Mouse (Mus musculus) liver, embryonic 16.5 days (tissue): Measurements from ENCODE around the gene Slc6a17. TPM values are rescaled to one million over a fixed set of nuclear protein-coding genes. Genes with fewer than 3 reads are reported as not detected.

ENCODE experiments used
- ATAC-seq: fragments of 200-750 bp; cut with Nextera tagmentation; 2 replicates; pipeline ENCODE4 v1.8.0; 2017; ENCODE audit warnings: low read depth, mild to moderate bottlenecking, moderate number of reproducible peaks, moderate library complexity
- H3K27ac ChIP-seq: fragments of 300-500 bp; sonication (generic); 2 replicates; pipeline ENCODE4 v1.5.1; 2014; ENCODE audit warnings: mild to moderate bottlenecking, low read length
- H3K27me3 ChIP-seq: fragments of 300-500 bp; sonication (generic); 2 replicates; pipeline ENCODE4 v1.6.1; 2014; ENCODE audit warnings: low read depth, low read length, mixed read lengths; ENCODE audit not compliant: control insufficient read depth, insufficient read depth
- H3K36me3 ChIP-seq: fragments of 300-500 bp; sonication (generic); 2 replicates; pipeline ENCODE4 v1.6.1; 2014; ENCODE audit warnings: mild to moderate bottlenecking; ENCODE audit not compliant: control insufficient read depth, insufficient read depth
- H3K4me1 ChIP-seq: fragments of 300-500 bp; sonication (generic); 2 replicates; pipeline ENCODE4 v1.6.1; 2014; ENCODE audit warnings: low read depth, low read length, mixed read lengths; ENCODE audit not compliant: control insufficient read depth
- H3K4me2 ChIP-seq: fragments of 300-500 bp; sonication (generic); 2 replicates; pipeline ENCODE4 v1.6.1; 2014; ENCODE audit warnings: low read depth, low read length, mixed read lengths
- H3K4me3 ChIP-seq: fragments of 300-500 bp; sonication (generic); 2 replicates; pipeline ENCODE4 v1.5.1; 2014; ENCODE audit warnings: low read depth, mild to moderate bottlenecking, low read length
- H3K9ac ChIP-seq: fragments of 300-500 bp; sonication (generic); 2 replicates; pipeline ENCODE4 v1.6.1; 2014; ENCODE audit warnings: low read depth, low read length
- H3K9me3 ChIP-seq: fragments of 300-500 bp; sonication (generic); replicated peaks from 2 replicates; pipeline ENCODE4 v1.6.1; 2016; ENCODE audit warnings: low read length; ENCODE audit not compliant: control insufficient read depth
- WGBS: fragments of 180-500 bp; shearing (Covaris S2); extraction: QIAGEN DNeasy Blood & Tissue Kit; methylation state at CpG from one replicate; pipeline ENCODE4 v1.1.7; 2014; ENCODE audit not compliant: insufficient replicate concordance; 5-methylcytosine and 5-hydroxymethylcytosine counted together
- polyA plus RNA-seq: library from polyadenylated mRNA; unstranded; fragments of >200 nt; fragmentation: Nextera tagmentation; extraction: Ambion mirVana; gene quantifications from 2 replicates; pipeline ENCODE4 v1.2.1, GENCODE M21; 2015

Gene Slc6a17
- polyA plus RNA-seq, 1 experiment from 2014 or later, result 0.08 TPM

DNA sequence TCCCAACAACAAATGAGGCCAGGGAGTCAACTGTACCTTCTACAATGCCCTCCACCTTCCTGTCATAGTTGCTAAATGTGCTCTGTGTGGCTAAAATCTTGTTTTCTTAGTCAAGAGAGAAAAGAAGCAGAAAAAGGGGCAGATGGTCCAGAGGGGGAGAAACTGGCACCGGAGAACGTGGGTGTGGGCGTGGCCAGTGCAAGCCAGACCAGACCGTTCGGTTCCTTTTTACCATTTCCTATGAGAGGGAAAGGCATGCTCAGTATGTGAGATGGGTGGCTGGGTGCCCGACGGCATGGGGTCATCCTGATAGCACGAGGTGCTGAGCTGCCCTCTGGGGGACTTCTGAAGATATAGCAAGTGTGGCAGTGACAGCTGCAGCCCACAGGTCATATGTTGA, 9.1 kb downstream of the Slc6a17 start:
- Histone ChIP-seq H3K9me3 (no peaks in the 10 kb centered on the region), H3K4me3 (no peak overlapping the region), H3K27ac (no peak overlapping the region), H3K9ac (no peak overlapping the region), H3K4me1 (no peaks in the 10 kb centered on the region), H3K36me3 (no peaks in the 10 kb centered on the region), H3K27me3 (no peaks in the 10 kb centered on the region), H3K4me2 (no peak overlapping the region)
- no peak for ATAC-seq
- WGBS, result 49% methylated on average over 8 of the region's 8 CpGs

DNA sequence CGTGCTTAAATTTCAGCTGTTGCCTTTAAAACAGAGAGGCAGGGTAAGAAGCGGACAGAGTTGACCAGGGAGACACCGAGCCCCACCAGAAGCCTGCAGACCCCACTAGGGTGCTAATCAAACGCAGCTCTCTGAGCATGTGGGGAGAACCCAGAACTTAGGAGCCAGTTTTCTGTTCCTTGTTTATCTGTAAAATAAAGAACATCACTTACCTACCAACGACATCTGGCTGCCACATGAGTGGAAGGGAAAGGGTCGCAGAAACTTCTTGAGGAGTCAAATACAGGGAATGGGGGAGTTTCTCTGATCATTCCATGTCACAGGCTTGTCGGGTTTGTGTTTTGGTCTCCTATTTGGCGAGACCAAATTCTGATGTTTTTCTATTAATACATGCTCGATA, 9.9 kb downstream of the Slc6a17 start:
- no peaks in the 10 kb centered on the region for H3K36me3 ChIP-seq
- ATAC-seq, result no peak
- H3K27me3 ChIP-seq, result no peaks in the 10 kb centered on the region
- WGBS, result 61% methylated on average over 9 of the region's 9 CpGs
- no peaks in the 10 kb centered on the region for H3K9me3 ChIP-seq
- no peak overlapping the region for H3K27ac ChIP-seq
- no peak overlapping the region for H3K9ac ChIP-seq
- no peaks in the 10 kb centered on the region for H3K4me1 ChIP-seq
- no peak overlapping the region for H3K4me3 ChIP-seq
- H3K4me2 ChIP-seq, result no peak overlapping the region

DNA sequence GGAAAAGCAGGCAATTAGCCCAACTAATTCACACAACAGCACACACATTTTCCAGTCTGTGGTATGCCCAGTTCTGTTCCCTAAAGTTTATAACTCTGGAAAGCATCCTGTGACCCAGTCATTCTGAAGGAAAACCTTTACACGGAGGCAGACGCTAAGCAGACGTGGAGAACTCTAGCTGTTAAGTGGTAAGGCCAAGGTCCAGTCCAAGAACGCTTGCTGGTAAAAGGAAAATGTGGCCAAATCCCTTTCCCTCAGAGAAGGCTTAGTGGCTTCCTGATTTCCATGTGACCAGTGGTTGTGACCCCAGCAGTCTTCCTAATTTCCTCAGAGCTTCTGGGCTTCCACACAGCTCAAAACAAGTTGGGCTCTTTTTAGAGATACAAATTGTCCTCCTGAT, 11.3 kb downstream of the Slc6a17 start:
- Histone ChIP-seq H3K36me3 (no peaks in the 10 kb centered on the region), H3K4me1 (no peaks in the 10 kb centered on the region), H3K27ac (no peak overlapping the region), H3K4me3 (no peak overlapping the region), H3K9me3 (no peaks in the 10 kb centered on the region), H3K9ac (no peak overlapping the region), H3K27me3 (no peaks in the 10 kb centered on the region), H3K4me2 (no peak overlapping the region)
- 59% methylated on average over 4 of the region's 4 CpGs for WGBS
- no peak for ATAC-seq

DNA sequence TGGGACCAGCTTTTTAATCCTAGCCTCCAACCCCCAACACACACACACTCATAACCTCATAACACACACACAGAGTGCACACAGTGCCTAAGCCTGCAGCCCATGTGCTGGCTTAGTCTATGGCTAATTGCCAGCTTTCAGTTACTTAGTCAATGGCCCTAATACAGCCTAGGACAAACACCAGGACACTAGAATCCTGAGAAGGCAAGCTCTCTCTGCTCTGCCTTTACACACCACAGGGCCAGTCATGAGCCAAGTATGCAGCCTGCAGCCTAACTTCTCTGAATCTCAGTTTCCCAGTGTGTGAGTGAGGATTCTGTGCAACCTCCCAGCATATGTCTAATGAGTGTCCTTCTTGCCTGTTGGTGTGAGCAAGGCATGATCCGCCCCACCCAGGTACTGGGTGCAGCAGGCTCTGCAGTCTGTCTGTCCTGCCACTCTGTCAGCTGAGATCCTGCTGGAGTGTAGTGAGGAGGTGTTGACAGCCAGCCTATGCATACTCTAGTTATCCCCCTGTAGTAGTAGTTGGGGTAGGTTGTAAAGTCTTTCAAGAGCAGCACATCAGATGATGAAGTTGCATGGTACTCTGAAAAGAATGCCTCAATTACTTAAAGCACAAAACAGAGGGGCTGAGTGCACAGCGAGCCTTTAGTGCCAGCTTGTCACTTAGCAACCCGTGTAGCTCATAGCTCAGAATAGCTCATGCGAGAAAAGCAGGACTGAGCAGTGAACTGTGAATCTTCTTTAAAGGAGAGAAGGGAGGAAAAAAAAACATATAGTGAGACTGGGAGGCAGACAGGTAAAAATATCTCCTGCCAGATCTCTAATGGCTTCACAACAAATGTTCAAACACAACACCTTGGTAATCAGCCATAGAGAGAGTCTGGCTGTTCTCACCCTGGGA, 12.1 kb downstream of the Slc6a17 start:
- H3K9me3 ChIP-seq, result no peaks in the 10 kb centered on the region
- H3K4me1 ChIP-seq, result no peaks in the 10 kb centered on the region
- no peak overlapping the region for H3K4me3 ChIP-seq
- H3K4me2 ChIP-seq, result no peak overlapping the region
- no peaks in the 10 kb centered on the region for H3K36me3 ChIP-seq
- H3K27ac ChIP-seq, result no peak overlapping the region
- ATAC-seq, result no peak
- no peaks in the 10 kb centered on the region for H3K27me3 ChIP-seq
- 61% methylated on average over 4 of the region's 4 CpGs for WGBS
- no peak overlapping the region for H3K9ac ChIP-seq

DNA sequence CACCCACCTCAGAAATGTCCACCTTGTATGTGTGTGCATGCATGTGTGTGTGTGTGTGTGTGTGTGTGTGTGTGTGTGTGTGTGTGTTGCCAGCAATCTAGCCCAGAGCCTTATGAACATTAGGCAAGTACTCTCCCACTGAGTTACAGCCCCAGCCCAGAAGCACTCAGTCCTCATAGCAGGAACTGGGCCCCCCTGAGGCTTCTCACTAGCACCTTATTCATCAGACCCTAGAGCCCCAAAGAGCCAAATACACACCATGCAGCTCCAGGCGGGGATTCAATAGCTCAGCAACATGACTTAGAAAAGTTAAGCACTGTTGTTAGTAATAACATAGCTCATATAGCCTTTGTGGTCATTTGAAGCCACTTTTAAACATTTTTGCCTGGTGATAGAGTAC, 13.3 kb downstream of the Slc6a17 start:
- no peak overlapping the region for H3K4me3 ChIP-seq
- 40% methylated on average over 1 of the region's 1 CpGs for WGBS
- no peaks in the 10 kb centered on the region for H3K4me1 ChIP-seq
- ATAC-seq, result no peak
- H3K4me2 ChIP-seq, result no peak overlapping the region
- H3K27ac ChIP-seq, result no peak overlapping the region
- H3K9me3 ChIP-seq, result no peaks in the 10 kb centered on the region
- H3K9ac ChIP-seq, result no peak overlapping the region
- H3K36me3 ChIP-seq, result no peaks in the 10 kb centered on the region
- H3K27me3 ChIP-seq, result no peaks in the 10 kb centered on the region

DNA sequence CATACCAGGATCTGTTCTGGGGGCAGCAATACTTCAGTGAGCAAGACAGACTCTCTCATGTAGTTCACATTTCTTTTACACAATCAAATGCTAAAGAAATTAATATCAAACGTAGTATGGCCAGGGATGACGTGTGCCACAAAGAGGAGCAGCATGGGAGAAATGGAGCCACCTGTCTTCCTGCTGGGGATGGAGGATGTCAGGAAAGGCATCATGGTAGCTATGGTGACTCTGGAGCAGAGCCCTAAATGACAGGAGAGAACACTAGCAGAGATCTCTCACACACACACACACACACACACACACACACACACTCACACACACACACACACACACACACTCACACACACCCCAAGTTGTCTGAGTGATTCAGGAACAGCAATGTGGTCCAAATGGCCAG, 14.1 kb downstream of the Slc6a17 start:
- no peaks in the 10 kb centered on the region for H3K9me3 ChIP-seq
- no peak for ATAC-seq
- H3K9ac ChIP-seq, result no peak overlapping the region
- H3K27me3 ChIP-seq, result no peaks in the 10 kb centered on the region
- 51% methylated on average over 2 of the region's 2 CpGs for WGBS
- no peaks in the 10 kb centered on the region for H3K4me1 ChIP-seq
- H3K27ac ChIP-seq, result no peak overlapping the region
- no peaks in the 10 kb centered on the region for H3K36me3 ChIP-seq
- no peak overlapping the region for H3K4me3 ChIP-seq
- H3K4me2 ChIP-seq, result no peak overlapping the region

DNA sequence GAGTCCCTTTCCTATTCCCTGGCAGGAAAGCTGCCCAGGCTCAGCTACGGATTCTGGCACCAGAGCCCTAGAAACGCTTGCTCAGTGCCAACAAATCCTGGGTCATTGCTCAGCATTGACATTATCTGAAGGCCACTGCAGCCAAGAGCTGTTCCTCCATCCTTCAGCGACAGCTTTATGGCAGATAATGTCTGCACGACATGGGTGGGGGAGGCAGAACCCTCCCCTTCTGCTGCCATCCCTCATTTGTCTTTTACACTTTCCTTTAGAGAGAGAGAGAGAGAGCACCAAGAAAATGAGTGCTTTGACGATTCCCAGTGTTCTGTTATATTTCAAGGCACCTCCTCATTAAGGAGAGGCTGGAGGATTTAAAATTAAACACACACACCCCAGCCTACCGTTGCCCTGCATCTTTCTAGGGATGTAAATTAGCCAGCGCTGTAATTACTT, 16.1 kb downstream of the Slc6a17 start:
- Histone ChIP-seq H3K4me2 (no peak overlapping the region), H3K4me3 (no peak overlapping the region), H3K36me3 (no peaks in the 10 kb centered on the region), H3K4me1 (no peaks in the 10 kb centered on the region), H3K9me3 (no peaks in the 10 kb centered on the region), H3K27ac (no peak overlapping the region), H3K27me3 (no peaks in the 10 kb centered on the region), H3K9ac (no peak overlapping the region)
- 40% methylated on average over 7 of the region's 7 CpGs for WGBS
- no peak for ATAC-seq

DNA sequence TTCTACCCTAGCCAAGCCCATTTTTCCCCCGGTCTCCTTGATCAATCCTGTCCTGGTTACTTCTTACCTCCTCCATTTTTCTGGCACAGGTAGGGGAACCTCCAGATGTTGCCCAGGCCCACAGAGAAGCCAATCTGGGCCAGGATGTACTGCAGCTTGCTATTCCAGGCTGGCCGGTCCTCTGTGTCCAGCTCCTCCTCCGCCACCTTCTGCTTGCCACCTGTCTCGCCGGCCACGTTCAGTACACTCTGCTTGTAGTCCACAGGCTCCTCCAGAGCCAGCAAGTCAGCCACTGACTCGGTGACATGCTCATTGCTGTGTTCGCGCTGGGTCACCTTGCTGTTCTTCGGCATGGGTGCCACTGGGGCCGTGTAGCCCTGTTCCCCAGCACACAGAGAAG, 17.5 kb downstream of the Slc6a17 start:
- H3K9ac ChIP-seq, result no peak overlapping the region
- 75% methylated on average over 11 of the region's 11 CpGs for WGBS
- no peak overlapping the region for H3K27ac ChIP-seq
- H3K36me3 ChIP-seq, result no peaks in the 10 kb centered on the region
- no peaks in the 10 kb centered on the region for H3K27me3 ChIP-seq
- no peak for ATAC-seq
- H3K4me1 ChIP-seq, result no peaks in the 10 kb centered on the region
- H3K9me3 ChIP-seq, result no peaks in the 10 kb centered on the region
- H3K4me2 ChIP-seq, result no peak overlapping the region
- H3K4me3 ChIP-seq, result no peak overlapping the region

DNA sequence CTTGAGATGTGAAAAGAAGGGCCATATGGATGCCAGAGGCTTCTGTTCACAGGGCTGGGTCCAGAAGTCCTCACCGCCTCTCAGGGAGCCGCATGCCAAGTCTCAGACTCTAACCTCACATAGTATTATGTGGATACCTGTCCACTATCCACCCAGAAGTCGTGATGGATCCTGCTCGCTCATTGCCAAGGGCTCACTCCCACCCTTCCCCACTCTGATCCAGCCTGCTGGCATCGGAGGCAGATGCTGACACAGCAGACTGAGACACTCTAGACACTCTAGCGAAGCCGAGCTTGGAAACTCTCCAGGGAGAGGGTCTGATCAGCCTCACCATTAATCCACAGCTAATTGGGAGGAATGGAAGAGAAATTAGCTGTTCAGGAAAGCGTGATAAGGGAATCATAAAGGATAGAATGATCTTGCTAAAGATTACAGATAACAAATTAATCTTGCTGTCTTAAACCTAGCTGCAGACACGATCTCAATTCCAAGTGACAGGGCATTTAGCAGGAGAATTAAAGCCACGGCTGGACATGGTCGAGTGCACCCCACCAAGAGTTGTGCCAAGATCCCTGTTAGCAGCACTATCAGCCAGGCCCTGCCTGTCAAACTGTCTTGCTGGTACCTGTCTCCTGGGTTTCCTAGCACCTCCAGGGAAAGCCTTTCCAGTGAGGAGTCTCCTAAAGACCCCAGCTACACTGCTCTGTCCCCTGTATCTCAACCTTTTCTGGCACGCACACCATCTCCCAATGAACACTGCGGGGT, 21.6 kb downstream of the Slc6a17 start:
- ATAC-seq, result no peak
- 62% methylated on average over 13 of the region's 13 CpGs for WGBS
- Histone ChIP-seq H3K4me1 (no peaks in the 10 kb centered on the region), H3K9ac (no peak overlapping the region), H3K9me3 (no peaks in the 10 kb centered on the region), H3K4me2 (no peak overlapping the region), H3K27ac (no peak overlapping the region), H3K27me3 (no peaks in the 10 kb centered on the region), H3K36me3 (no peaks in the 10 kb centered on the region), H3K4me3 (no peak overlapping the region)
